Mouse (Mus musculus): ENCODE data around the gene Txlna.

DNA sequence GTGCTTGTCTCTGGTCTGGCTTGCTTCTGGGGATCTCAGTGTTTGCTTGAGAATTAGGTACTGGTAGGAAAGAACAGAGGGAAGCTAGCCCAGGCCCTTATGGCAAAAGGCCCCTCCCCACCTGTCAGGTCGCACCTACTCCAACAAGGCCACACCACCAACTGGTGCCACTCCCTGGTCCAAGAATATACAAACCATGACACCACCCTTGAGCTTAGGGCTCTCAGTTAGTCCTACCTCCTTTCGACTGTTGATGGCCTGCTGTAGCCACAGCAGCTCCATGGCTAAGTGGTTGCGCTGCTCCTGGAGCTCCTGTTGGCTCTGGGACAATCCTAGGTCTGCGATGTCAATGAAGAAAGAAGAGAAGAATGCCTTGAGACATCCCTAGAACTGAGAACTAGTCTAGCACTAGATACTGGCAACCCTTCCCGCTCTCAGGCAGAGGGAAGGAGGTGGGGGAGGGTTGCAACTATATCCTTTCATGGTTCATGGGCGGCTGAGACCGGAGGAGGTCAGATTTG is 23.7 kb downstream of the Txlna start:
- no peak for TF ChIP-seq POLR2A (IDR thresholded peaks at IDR 0.05; ENCODE audit: extremely low read depth, insufficient read depth, low read length)
- TF ChIP-seq CTCF (IDR thresholded peaks at IDR 0.05; ENCODE audit: low read depth, low read length), result no peak

Data from liver, adult 2 months (tissue).